Mouse (Mus musculus): ENCODE data around the gene Mkln1. TPM values are rescaled to one million over a fixed set of nuclear protein-coding genes. Genes with fewer than 3 reads are reported as not detected.
A peak's percentile ranks its signal among the peaks of the same experiment; 100 is the strongest.

Mkln1 gene
- 100 to 1,000 TPM; 140 to 143 TPM for total RNA-seq (2021)
- long read RNA-seq, experiment 1, full-length matches to known transcripts: 53 of 99 reads
- long read RNA-seq, experiment 1, partial matches to known transcripts: 2 of 99 reads
- long read RNA-seq, experiment 1, other reads (novel, unspliced or antisense): 44 of 99 reads
- long read RNA-seq, experiment 2, full-length matches to known transcripts: 57 of 121 reads
- long read RNA-seq, experiment 2, partial matches to known transcripts: 52 of 121 reads
- long read RNA-seq, experiment 2, other reads (novel, unspliced or antisense): 12 of 121 reads

GRCm38 (mm10) chr6:31398431-31399205 is at the start of gene Mkln1:
Mkln1 (plus strand) TSS chr6:31398735.
- DNase-seq: peak; percentile 86 to 87
- intact Hi-C loops (cut with DNase I): loop anchor here (10.0 kb wide), 1 partner anchor 324 kb away; no protein-coding TSS in a partner anchor

DNA sequence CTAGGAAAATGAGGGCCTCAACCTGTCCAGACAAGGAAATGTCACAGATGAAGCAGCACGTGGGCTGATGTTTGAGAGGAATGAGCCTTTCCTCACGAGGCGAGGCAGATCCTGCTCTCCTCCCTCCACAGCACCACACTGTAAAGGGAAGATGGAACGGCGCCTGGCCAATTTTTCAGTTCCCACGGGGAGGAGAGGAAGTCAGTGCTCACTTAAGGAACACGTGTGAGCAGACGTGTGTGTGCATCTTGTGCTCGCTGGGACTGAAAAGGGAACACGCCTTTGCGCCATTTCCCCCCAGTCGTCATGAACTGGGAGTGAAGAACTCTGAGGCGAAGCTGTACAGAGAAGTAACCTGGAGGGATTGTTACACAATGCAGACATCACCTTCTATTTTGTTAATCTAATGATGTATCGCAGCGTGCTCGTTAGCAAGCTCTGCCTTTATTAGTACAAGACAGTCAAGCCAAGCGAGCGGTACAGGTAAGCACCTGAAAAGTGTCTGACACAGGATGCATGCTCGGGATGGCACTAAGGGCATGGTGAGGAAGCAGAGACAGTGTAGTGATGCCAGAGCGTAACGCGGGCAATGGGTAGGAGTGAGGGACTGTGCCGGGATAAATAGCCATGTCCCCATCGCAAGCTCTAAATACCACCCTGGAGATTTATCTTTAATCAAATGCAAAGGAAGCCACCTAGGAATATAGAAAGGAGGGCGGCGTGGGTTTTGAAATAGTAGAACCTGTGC is 41.9 kb upstream of the Mkln1 start:
- DNase-seq: peak in 1 of 2 experiments; percentile 33
- intact Hi-C loops (cut with DNase I): no loop called here

DNA sequence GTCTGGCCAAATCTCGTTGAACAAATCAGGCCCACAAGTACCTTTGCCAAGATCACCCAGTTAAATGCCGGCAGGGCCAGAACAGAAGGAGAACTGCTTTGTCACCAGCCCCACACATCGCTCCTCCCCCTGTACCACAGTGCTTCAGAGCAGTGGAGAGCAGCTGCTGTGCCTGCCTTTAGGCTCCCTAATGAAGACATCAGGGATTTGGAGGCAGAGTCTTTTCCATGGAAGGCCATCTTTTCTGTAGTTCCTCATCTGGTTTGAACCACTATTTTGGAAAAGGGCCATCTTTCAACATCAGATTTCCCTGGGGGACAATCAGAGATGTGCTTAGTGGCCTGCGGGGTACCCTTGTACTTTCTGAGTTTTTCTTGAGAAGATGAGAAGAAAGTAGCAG is 41.2 kb upstream of the Mkln1 start:
- peak in 1 of 2 experiments; percentile 39 for DNase-seq
- intact Hi-C loops (cut with DNase I): no loop called here

DNA sequence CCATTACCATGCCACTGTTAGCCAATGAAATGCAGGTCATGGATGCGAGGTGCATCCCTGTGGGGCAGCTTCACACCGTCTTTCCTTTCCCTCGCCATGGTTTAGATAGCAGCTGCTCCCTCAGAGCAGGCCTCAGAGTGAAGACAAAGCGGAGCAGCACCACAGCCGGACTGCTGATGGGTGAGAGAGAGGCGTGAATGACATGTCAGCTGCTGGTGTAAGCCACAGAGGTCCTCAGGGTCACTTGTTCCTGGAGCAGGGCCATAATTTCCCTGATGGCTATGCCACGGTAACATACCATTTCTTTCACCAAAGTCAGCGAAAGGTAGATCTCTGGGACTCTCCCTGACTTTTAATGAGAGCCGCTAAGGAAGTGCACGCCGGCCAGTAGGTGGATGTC is 35.9 kb upstream of the Mkln1 start:
- DNase-seq: no peak
- intact Hi-C loops (cut with DNase I): no loop called here

- no peak for DNase-seq
- intact Hi-C loops (cut with DNase I): no loop called here
These were observed 34.1 kb upstream of the Mkln1 start for GRCm38 (mm10) chr6:31364399-31364798.

GRCm38 (mm10) chr6:31367947-31368346 is 30.6 kb upstream of the Mkln1 start:
- no peak for DNase-seq
- intact Hi-C loops (cut with DNase I): loop anchor here (5.0 kb wide), 1 partner anchor 41 kb away; no protein-coding TSS in a partner anchor

- DNase-seq: no peak
- intact Hi-C loops (cut with DNase I): loop anchor here (5.0 kb wide), 1 partner anchor 41 kb away; no protein-coding TSS in a partner anchor
These were observed 30.0 kb upstream of the Mkln1 start for GRCm38 (mm10) chr6:31368559-31368958.

GRCm38 (mm10) chr6:31369875-31370274 is 28.7 kb upstream of the Mkln1 start:
- peak; percentile 48 to 53 for DNase-seq
- intact Hi-C loops (cut with DNase I): loop anchor here (5.0 kb wide), 1 partner anchor 43 kb away; no protein-coding TSS in a partner anchor

- DNase-seq: peak; percentile 26 to 50
- intact Hi-C loops (cut with DNase I): no loop called here
These were observed 27.9 kb upstream of the Mkln1 start for GRCm38 (mm10) chr6:31370550-31371061.

GRCm38 (mm10) chr6:31371140-31371539 is 27.4 kb upstream of the Mkln1 start:
- intact Hi-C loops (cut with DNase I): no loop called here
- peak in 1 of 2 experiments; percentile 23 for DNase-seq

DNA sequence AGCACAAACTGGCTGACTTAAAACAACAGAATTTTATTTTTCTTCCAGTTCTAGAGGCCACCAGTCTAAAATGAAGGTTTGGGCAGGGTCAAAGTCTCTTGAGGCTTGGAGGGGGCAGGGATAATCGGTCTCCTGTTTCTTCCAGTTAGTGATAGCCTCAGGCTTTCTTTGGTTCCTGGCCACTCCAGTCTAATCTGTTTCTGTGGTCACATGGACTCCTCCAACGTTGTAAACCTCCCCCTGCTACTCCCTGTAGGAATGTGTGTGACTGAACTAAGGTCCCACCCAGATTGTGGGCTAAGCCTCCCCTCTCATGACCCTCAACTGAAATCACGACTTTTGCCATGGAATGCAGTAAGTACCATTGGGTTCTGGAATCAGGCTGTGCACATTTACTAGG is 25.9 kb upstream of the Mkln1 start:
- intact Hi-C loops (cut with DNase I): no loop called here
- DNase-seq: no peak

DNA sequence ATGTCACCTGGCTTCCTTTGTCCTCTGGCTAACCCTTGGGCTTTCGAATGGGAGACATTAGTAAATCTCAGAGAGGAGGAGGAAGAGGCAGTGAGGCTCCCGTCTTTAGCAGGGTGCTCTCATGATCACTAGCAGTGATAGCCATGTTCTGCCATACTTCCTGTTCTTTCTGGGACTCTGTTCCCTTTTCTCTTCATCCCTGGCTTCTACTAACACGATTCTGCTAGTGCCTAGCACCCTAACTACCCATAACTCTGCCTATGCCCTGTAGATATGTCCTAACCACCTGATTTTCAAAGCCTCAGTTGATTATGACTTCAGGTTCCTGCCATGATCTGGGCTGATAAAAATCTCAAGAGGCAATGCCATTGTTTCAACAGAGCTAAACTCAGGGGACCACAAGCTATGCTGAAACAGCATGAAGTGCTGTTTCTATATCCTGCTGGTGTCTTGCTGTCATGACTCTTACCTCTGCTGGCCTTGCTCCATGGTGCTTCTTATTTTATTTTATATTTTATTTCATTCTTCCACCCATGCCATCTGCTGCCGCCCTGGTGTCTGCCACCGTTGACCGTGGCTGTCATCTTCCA is 25.4 kb upstream of the Mkln1 start:
- intact Hi-C loops (cut with DNase I): no loop called here
- DNase-seq: no peak

DNA sequence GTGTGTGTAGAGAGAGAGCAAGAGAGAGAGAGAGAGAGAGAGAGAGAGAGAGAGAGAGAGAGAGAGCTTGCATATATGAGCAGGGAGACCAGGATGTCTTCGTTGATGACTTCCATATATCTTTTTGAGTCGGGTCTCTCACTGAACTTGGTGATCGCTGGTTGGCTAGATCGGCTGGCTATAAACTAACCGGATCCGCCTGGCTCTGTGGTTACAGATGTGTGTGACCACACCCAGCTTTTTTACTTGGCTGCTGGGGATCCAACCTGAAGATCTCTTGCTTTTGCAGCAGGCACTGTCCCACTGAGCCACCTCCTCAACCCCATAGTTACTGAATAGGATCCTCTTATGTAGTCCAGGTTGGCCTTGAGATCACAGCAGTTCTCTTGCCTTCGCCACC is 15.5 kb upstream of the Mkln1 start:
- intact Hi-C loops (cut with DNase I): no loop called here
- no peak for DNase-seq

DNA sequence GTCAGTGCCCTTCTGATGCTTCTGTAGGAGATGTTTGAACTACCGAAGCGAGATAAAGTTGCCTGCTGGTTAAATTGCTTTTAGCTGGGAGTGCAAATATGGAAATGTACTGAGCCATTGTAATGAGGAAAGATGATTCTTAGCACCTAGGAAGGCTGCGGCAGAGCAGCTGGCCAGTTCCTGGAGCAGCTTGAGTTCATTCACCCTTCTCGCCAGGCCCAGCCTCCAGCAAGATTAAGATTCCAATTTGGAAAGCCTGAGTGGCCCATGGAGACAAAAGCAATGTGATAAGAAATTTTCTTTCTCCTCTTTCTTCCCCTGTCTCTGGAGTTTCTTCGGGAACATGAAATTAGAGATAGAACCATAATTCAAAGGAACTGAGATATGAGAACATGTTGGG is 13.7 kb upstream of the Mkln1 start:
- no peak for DNase-seq

GRCm38 (mm10) chr6:31385281-31386145 is 13.0 kb upstream of the Mkln1 start:
- intact Hi-C loops (cut with DNase I): no loop called here
- DNase-seq: no peak

More for the DNA sequence above, 13.7 kb upstream of the Mkln1 start:
- intact Hi-C loops (cut with DNase I): no loop called here

DNA sequence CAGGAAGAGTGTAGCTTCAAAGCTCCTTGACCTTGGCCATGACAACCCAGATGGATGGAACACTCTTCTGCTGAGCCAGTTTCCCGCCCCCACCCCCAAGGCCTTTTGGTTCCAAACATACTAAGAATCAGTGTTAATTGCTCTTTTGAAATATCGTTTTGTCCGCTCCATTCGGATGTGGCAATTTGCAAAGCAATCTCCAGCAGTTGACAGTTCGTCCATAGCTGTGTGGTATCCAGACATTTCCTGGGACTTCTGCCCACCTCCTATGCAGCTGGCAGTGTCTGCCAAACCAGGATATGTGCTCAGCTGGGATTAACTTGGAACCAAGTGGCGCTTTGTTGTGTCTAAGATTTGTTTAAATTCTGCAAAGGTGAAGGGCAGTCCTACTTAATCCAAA is 8.8 kb upstream of the Mkln1 start:
- intact Hi-C loops (cut with DNase I): loop anchor here (10.0 kb wide), 1 partner anchor 315 kb away; no protein-coding TSS in a partner anchor
- no peak for DNase-seq

GRCm38 (mm10) chr6:31390243-31390981 is 8.1 kb upstream of the Mkln1 start:
- intact Hi-C loops (cut with DNase I): loop anchor here (10.0 kb wide), 1 partner anchor 316 kb away; no protein-coding TSS in a partner anchor
- DNase-seq: no peak

DNA sequence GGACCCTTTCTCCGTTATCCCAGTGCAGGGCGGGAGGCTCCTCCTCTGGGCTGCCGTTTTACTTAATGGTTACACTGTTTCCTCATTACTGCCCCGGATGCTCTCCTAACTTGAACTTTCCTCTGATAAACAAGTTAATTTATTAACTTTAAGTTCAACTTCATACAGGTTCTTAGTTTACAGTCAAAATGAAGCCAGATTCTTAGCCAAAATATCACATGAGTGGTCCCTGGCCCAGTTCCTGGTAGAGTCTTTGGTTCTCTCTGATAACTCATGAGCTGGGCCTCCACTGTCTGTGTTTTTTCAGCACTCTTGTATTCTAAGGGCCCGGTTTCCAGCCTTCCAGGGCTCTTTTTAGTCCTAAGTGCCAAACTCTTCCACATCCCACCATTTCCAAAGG is 5.7 kb upstream of the Mkln1 start:
- DNase-seq: no peak
- intact Hi-C loops (cut with DNase I): loop anchor here (10.0 kb wide), 1 partner anchor 318 kb away; no protein-coding TSS in a partner anchor
